Mouse (Mus musculus): ENCODE results near the gene Wdr62. TPM values are rescaled to one million over a fixed set of nuclear protein-coding genes. Genes with fewer than 3 reads are reported as not detected.

The Wdr62 gene
- polyA plus RNA-seq, 1 experiment from 2014 or later, result 3.1 TPM

Other genes with a start within 250 kb of the Wdr62 start
- gene Zfp14, start 229.0 kb downstream of the Wdr62 start, polyA plus RNA-seq (2014; fragmentation: Nextera tagmentation; extraction: Ambion mirVana), result 13.4 and 13.7 TPM in 2 replicates
- 10.2 and 11.0 TPM in 2 replicates for gene Zfp82, start 207.5 kb downstream of the Wdr62 start, polyA plus RNA-seq (2014; fragmentation: Nextera tagmentation; extraction: Ambion mirVana)
- 2.1 and 4.3 TPM in 2 replicates for gene Gm26920, start 190.0 kb downstream of the Wdr62 start, polyA plus RNA-seq (2014; fragmentation: Nextera tagmentation; extraction: Ambion mirVana)
- 13.8 and 17.1 TPM in 2 replicates for gene Zfp566, start 189.9 kb downstream of the Wdr62 start, polyA plus RNA-seq (2014; fragmentation: Nextera tagmentation; extraction: Ambion mirVana)
- gene Zfp260, start 185.6 kb downstream of the Wdr62 start, polyA plus RNA-seq (2014; fragmentation: Nextera tagmentation; extraction: Ambion mirVana), result 87.8 and 102 TPM in 2 replicates
- gene Zfp382, start 158.5 kb downstream of the Wdr62 start, polyA plus RNA-seq (2014; fragmentation: Nextera tagmentation; extraction: Ambion mirVana), result 13.5 and 14.4 TPM in 2 replicates
- 9.9 and 17.6 TPM in 2 replicates for gene Zfp146, start 110.7 kb downstream of the Wdr62 start, polyA plus RNA-seq (2014; fragmentation: Nextera tagmentation; extraction: Ambion mirVana)
- gene Cox7a1, start 96.3 kb downstream of the Wdr62 start, polyA plus RNA-seq (2014; fragmentation: Nextera tagmentation; extraction: Ambion mirVana), result 4.7 and 5.9 TPM in 2 replicates
- 61.7 and 63.1 TPM in 2 replicates for gene Capns1, start 81.6 kb downstream of the Wdr62 start, polyA plus RNA-seq (2014; fragmentation: Nextera tagmentation; extraction: Ambion mirVana)
- gene Polr2i, start 48.5 kb downstream of the Wdr62 start, polyA plus RNA-seq (2014; fragmentation: Nextera tagmentation; extraction: Ambion mirVana), result 176 and 217 TPM in 2 replicates
- gene Tbcb, start 48.1 kb downstream of the Wdr62 start, polyA plus RNA-seq (2014; fragmentation: Nextera tagmentation; extraction: Ambion mirVana), result 402 and 413 TPM in 2 replicates
- not detected in 2 replicates for gene Ovol3, start 44.7 kb downstream of the Wdr62 start, polyA plus RNA-seq (2014; fragmentation: Nextera tagmentation; extraction: Ambion mirVana)
- gene Thap8, start 325 bp downstream of the Wdr62 start, polyA plus RNA-seq (2014; fragmentation: Nextera tagmentation; extraction: Ambion mirVana), result 0.99 and 1.0 TPM in 2 replicates
- gene Clip3, start 11.3 kb upstream of the Wdr62 start, polyA plus RNA-seq (2014; fragmentation: Nextera tagmentation; extraction: Ambion mirVana), result 115 and 133 TPM in 2 replicates
- gene Alkbh6, start 28.3 kb upstream of the Wdr62 start, polyA plus RNA-seq (2014; fragmentation: Nextera tagmentation; extraction: Ambion mirVana), result 134 and 137 TPM in 2 replicates
- gene Syne4, start 34.4 kb upstream of the Wdr62 start, polyA plus RNA-seq (2014; fragmentation: Nextera tagmentation; extraction: Ambion mirVana), result 12.7 and 16.9 TPM in 2 replicates
- not detected in 2 replicates for gene E130208F15Rik, start 41.3 kb upstream of the Wdr62 start, polyA plus RNA-seq (2014; fragmentation: Nextera tagmentation; extraction: Ambion mirVana)
- gene Sdhaf1, start 43.5 kb upstream of the Wdr62 start, polyA plus RNA-seq (2014; fragmentation: Nextera tagmentation; extraction: Ambion mirVana), result 16.3 and 20.1 TPM in 2 replicates
- 12.2 and 14.1 TPM in 2 replicates for gene Lrfn3, start 82.4 kb upstream of the Wdr62 start, polyA plus RNA-seq (2014; fragmentation: Nextera tagmentation; extraction: Ambion mirVana)
- gene Tyrobp, start 133.3 kb upstream of the Wdr62 start, polyA plus RNA-seq (2014; fragmentation: Nextera tagmentation; extraction: Ambion mirVana), result 23.3 and 39.9 TPM in 2 replicates
- gene Hcst, start 139.4 kb upstream of the Wdr62 start, polyA plus RNA-seq (2014; fragmentation: Nextera tagmentation; extraction: Ambion mirVana), result 1.1 TPM in 1 of 2 replicates, not detected in the other
- gene Nfkbid, start 141.3 kb upstream of the Wdr62 start, polyA plus RNA-seq (2014; fragmentation: Nextera tagmentation; extraction: Ambion mirVana), result 2.5 and 3.1 TPM in 2 replicates
- gene Aplp1, start 165.1 kb upstream of the Wdr62 start, polyA plus RNA-seq (2014; fragmentation: Nextera tagmentation; extraction: Ambion mirVana), result 641 and 675 TPM in 2 replicates
- gene Kirrel2, start 177.3 kb upstream of the Wdr62 start, polyA plus RNA-seq (2014; fragmentation: Nextera tagmentation; extraction: Ambion mirVana), result 0.27 and 0.89 TPM in 2 replicates
- 0.30 TPM in 1 of 2 replicates, not detected in the other for gene Nphs1, start 177.9 kb upstream of the Wdr62 start, polyA plus RNA-seq (2014; fragmentation: Nextera tagmentation; extraction: Ambion mirVana)
- gene Prodh2, start 213.2 kb upstream of the Wdr62 start, polyA plus RNA-seq (2014; fragmentation: Nextera tagmentation; extraction: Ambion mirVana), result not detected in 2 replicates

Measured in neural tube, embryonic 14.5 days (tissue).